Mouse (Mus musculus): ENCODE data around the gene Thada. TPM values are rescaled to one million over a fixed set of nuclear protein-coding genes. Genes with fewer than 3 reads are reported as not detected.
A peak's percentile ranks its signal among the peaks of the same experiment; 100 is the strongest.

The Thada gene
- total RNA-seq, 4 experiments from 2014 or later, result 8.1 to 8.9 (median 8.6) TPM

- no peak for DNase-seq (ENCODE audit: low spot score)
These were observed 318.6 kb downstream of the Thada start for GRCm38 (mm10) chr17:84147183-84148108.

- DNase-seq (ENCODE audit: low spot score), result no peak
These were observed 319.4 kb downstream of the Thada start for GRCm38 (mm10) chr17:84146458-84147182.

- DNase-seq (ENCODE audit: low spot score), result peak; percentile 73
These were observed 320.1 kb downstream of the Thada start for GRCm38 (mm10) chr17:84145826-84146287.

- no peak for DNase-seq (ENCODE audit: low spot score)
These were observed 321.0 kb downstream of the Thada start for GRCm38 (mm10) chr17:84144762-84145599.

GRCm38 (mm10) chr17:84144130-84144529 lies 321.9 kb downstream of the Thada start:
- DNase-seq (ENCODE audit: low spot score), result no peak

GRCm38 (mm10) chr17:84143219-84143844 lies 322.7 kb downstream of the Thada start:
- no peak for DNase-seq (ENCODE audit: low spot score)

GRCm38 (mm10) chr17:84141691-84142090 lies 324.3 kb downstream of the Thada start:
- DNase-seq (ENCODE audit: low spot score), result peak; percentile 54

- DNase-seq (ENCODE audit: low spot score), result peak; percentile 68
These were observed 325.0 kb downstream of the Thada start for GRCm38 (mm10) chr17:84140822-84141507.

Other genes with a start within 250 kb of the Thada start
- 1 to 10 TPM; 1.3 to 2.4 (median 2.1) TPM for gene Plekhh2, start 45.7 kb upstream of the Thada start, total RNA-seq (2022)
- gene Dync2li1, start 160.3 kb upstream of the Thada start, total RNA-seq (2022), result 1 to 10 TPM; 2.5 to 4.9 (median 3.2) TPM
- gene Abcg8, start 210.1 kb upstream of the Thada start, total RNA-seq (2022), result under 1 TPM in 1 of 4 experiments, not detected in 3; 0.16 TPM
- not detected for gene Abcg5, start 216.8 kb upstream of the Thada start, total RNA-seq (2022)

All from heart, adult 8-10 months (tissue).